In the genomic region with DNA sequence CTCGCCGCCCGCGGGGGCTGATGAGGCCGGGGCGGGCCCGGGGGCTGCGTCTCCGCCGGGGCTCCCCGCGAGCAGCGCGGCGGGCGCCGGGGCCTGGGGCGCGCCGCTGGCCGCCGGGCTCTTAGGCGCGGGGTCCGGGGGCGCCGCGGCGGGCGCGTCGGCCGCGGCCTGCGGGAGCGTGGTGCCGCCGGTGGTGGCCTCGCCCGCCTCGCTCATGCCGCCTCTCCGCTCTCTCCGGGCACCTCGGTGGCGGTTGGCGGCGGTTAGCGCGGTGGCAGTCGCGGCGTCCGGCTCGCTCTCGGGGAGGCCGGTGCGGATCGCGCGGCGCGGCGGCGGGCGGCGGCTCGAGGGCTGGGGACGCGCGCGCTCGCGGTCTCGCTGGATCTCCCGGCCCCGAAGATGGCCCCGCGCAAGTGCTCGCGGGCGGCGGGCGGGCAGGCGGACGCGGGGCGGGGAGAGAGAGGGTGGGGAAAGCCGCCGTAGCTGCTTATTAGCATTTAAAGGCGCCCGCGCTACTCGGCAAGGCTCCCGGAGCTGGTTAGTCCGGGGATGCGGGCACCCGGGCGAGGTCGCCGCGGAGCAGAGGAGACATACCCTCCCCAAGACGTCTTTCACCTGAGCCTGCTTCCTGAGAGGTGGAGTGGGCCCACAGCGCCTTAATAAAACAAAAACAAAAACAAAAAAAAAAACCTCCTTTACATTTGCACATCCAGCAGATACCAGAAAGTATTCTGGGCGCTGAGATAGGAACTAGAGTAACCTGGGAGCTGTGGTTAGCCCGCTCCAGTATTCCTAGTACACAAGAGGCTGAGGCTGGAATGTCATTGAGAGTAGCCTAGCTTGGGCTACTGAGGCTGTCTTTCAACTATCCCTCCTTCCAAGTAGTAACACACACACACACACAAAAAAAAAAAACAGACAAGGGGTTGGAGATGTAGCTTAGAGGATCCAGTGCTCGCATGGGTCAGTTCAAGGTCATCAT, we compare ENCODE assay signal across 8 mouse cellular contexts. TPM values are rescaled to one million over a fixed set of nuclear protein-coding genes. Genes with fewer than 3 reads are reported as not detected.
DNase-seq lines count a peak whose midpoint lies in the region; ATAC-seq lines count a peak whose summit lies in the region.

A gene (minus strand): TSS at position 437 of the 982 bp plus-strand sequence.

- peak within 1 kb of the TSS; percentile 96 for H3K9ac ChIP-seq in intestine, embryonic 16.5 days (ENCODE audit: low read depth, low read length)

- intact Hi-C loops in left cerebral cortex, postnatal 25 days (cut with DNase I) = loop anchor here (2.0 kb wide), 1 partner anchor 30 kb away; no protein-coding TSS in a partner anchor

- H3K4me3 ChIP-seq in intestine, embryonic 16.5 days (ENCODE audit: low read length) = peak within 1 kb of the TSS; percentile 94

- H3K27ac ChIP-seq in intestine, embryonic 16.5 days (ENCODE audit: low read length) = peak within 1 kb of the TSS; percentile 88

- no peaks in the 10 kb centered on the region for H3K9me3 ChIP-seq in intestine, embryonic 16.5 days (ENCODE audit: control insufficient read depth, low read length)

- under 1% methylated on average over 90 of the region's 107 CpGs for WGBS in intestine, embryonic 16.5 days

- H3K4me2 ChIP-seq in intestine, embryonic 16.5 days (ENCODE audit: low read depth, low read length) = peak within 1 kb of the TSS; percentile 89

- peaks cover 13% of the 10 kb centered on the region for H3K4me1 ChIP-seq in intestine, embryonic 16.5 days (ENCODE audit: control insufficient read depth, insufficient read depth, low read length)

- peak; percentile 94 for ATAC-seq in intestine, embryonic 16.5 days

- no peaks in the 10 kb centered on the region for H3K36me3 ChIP-seq in intestine, embryonic 16.5 days (ENCODE audit: control insufficient read depth, insufficient read depth, low read length)

- no peaks in the 10 kb centered on the region for H3K27me3 ChIP-seq in intestine, embryonic 16.5 days (replicated peaks; ENCODE audit: control insufficient read depth, insufficient read depth, low read length)

- peak; percentile 95 for DNase-seq in adrenal gland, adult 2 months
- DNase-seq in embryo, embryonic 11.5 days (ENCODE audit: low read depth, low spot score) = peak; percentile 58
- DNase-seq in gastrocnemius, postnatal 4 days (ENCODE audit: low spot score in 2 of 2) = peak; percentile 76 to 86
- peak; percentile 86 to 91 for DNase-seq in left cerebral cortex, postnatal 25 days (ENCODE audit: low spot score in 2 of 2)
- peak; percentile 75 for DNase-seq in mesoderm, embryonic 11.5 days (ENCODE audit: low read depth, low spot score)
- peak; percentile 79 to 85 for DNase-seq in right cerebral cortex, postnatal 36 days (ENCODE audit: low spot score in 2 of 2)
- DNase-seq in urinary bladder, postnatal 4 days (ENCODE audit: low spot score in 2 of 2) = peak; percentile 79 to 86

RNA-seq across cellular contexts. Expression of the gene that starts here (rescaled TPM):
- total RNA-seq in adrenal gland, adult 2 months (2021) = 100 to 1,000 TPM; 187 to 267 TPM
- polyA plus RNA-seq in adrenal gland, adult 2 months (2012; rRNA removed) = 60.1 and 184 TPM in 2 replicates
- total RNA-seq in gastrocnemius, postnatal 4 days (2021) = 100 to 1,000 TPM; 475 to 482 TPM
- polyA plus RNA-seq in intestine, embryonic 16.5 days (2015; fragmentation: Nextera tagmentation; extraction: Ambion mirVana) = 31.7 and 33.8 TPM in 2 replicates
- 10 to 100 TPM; 45.7 to 48.8 TPM for total RNA-seq in left cerebral cortex, postnatal 25 days (2021)

Comparison
In these comparisons a context has a peak if more than half of its experiments do, and no peak if none do; other contexts are left out.
1. Peak in every context shown above with its lines: DNase-seq, ATAC-seq, H3K4me3 ChIP-seq and H3K27ac ChIP-seq.